Mouse (Mus musculus) adrenal gland (tissue): ENCODE measurements around the gene Cnbp.

Experiments used
- intact Hi-C: fragments of 180-260 bp; cut with DNase I; formaldehyde crosslinking; loops from one replicate; pipeline ENCODE4 v1.15.1; 2025

Cnbp gene

GRCm38 (mm10) chr6:87807735-87808440 is 43.0 kb downstream of the Cnbp start:
- intact Hi-C loops: loop anchor here (5.0 kb wide), 1 partner anchor 36 kb away; no protein-coding TSS in a partner anchor

- intact Hi-C loops: loop anchor here (5.0 kb wide), 1 partner anchor 35 kb away; no protein-coding TSS in a partner anchor
These were observed 44.0 kb downstream of the Cnbp start for GRCm38 (mm10) chr6:87806857-87807256.

GRCm38 (mm10) chr6:87806028-87806427 is 44.9 kb downstream of the Cnbp start:
- intact Hi-C loops: loop anchor here (5.0 kb wide), 1 partner anchor 34 kb away; no protein-coding TSS in a partner anchor

- intact Hi-C loops: loop anchor here (5.0 kb wide), 1 partner anchor 33 kb away; no protein-coding TSS in a partner anchor
These were observed 45.5 kb downstream of the Cnbp start for GRCm38 (mm10) chr6:87805448-87805847.

- intact Hi-C loops: loop anchor here (5.0 kb wide), 1 partner anchor 33 kb away; no protein-coding TSS in a partner anchor
These were observed 46.0 kb downstream of the Cnbp start for GRCm38 (mm10) chr6:87804886-87805285.

GRCm38 (mm10) chr6:87804036-87804435 is 46.9 kb downstream of the Cnbp start:
- intact Hi-C loops: no loop called here

- intact Hi-C loops: no loop called here
These were observed 48.4 kb downstream of the Cnbp start for GRCm38 (mm10) chr6:87802462-87802861.

- intact Hi-C loops: no loop called here
These were observed 51.3 kb downstream of the Cnbp start for GRCm38 (mm10) chr6:87799576-87799975.

GRCm38 (mm10) chr6:87797321-87797720 is 53.6 kb downstream of the Cnbp start:
- intact Hi-C loops: no loop called here

GRCm38 (mm10) chr6:87796251-87796880 is 54.5 kb downstream of the Cnbp start:
- intact Hi-C loops: no loop called here

GRCm38 (mm10) chr6:87795385-87796150 is 55.3 kb downstream of the Cnbp start:
- intact Hi-C loops: no loop called here

- intact Hi-C loops: no loop called here
These were observed 56.9 kb downstream of the Cnbp start for GRCm38 (mm10) chr6:87793821-87794510.
